Mouse (Mus musculus) neural tube, embryonic 14.5 days (tissue): ENCODE measurements around the gene Edn1. TPM values are rescaled to one million over a fixed set of nuclear protein-coding genes. Genes with fewer than 3 reads are reported as not detected.

Experiments used
- ATAC-seq: fragments of 200-750 bp; cut with Nextera tagmentation; 2 replicates; pipeline ENCODE4 v1.8.0; 2017; ENCODE audit warnings: low read depth, mild to moderate bottlenecking, moderate TSS enrichment, moderate library complexity
- H3K27ac ChIP-seq: fragments of 300-500 bp; sonication (generic); 2 replicates; pipeline ENCODE4 v1.5.1; 2014; ENCODE audit warnings: low read depth, mild to moderate bottlenecking, control low read depth, low read length, moderate library complexity, mixed read lengths
- H3K27me3 ChIP-seq: fragments of 300-500 bp; sonication (generic); 2 replicates; pipeline ENCODE4 v1.6.1; 2014; ENCODE audit warnings: low read length; ENCODE audit not compliant: control insufficient read depth, insufficient read depth
- H3K36me3 ChIP-seq: fragments of 300-500 bp; sonication (generic); 2 replicates; pipeline ENCODE4 v1.6.1; 2014; ENCODE audit warnings: low read length, mixed read lengths; ENCODE audit not compliant: control insufficient read depth, insufficient read depth
- H3K4me1 ChIP-seq: fragments of 300-500 bp; sonication (generic); 2 replicates; pipeline ENCODE4 v1.6.1; 2014; ENCODE audit warnings: low read length; ENCODE audit not compliant: control insufficient read depth, insufficient read depth
- H3K4me2 ChIP-seq: fragments of 300-500 bp; sonication (generic); 2 replicates; pipeline ENCODE4 v1.6.1; 2014; ENCODE audit warnings: mild to moderate bottlenecking, low read depth, low read length, control low read depth
- H3K4me3 ChIP-seq: fragments of 300-500 bp; sonication (generic); 2 replicates; pipeline ENCODE4 v1.5.1; 2014; ENCODE audit warnings: low read depth, low read length, control low read depth, mixed read lengths
- H3K9ac ChIP-seq: fragments of 300-500 bp; sonication (generic); replicated peaks from 2 replicates; pipeline ENCODE4 v1.6.1; 2014; ENCODE audit warnings: low read depth, mild to moderate bottlenecking, control low read depth, low read length, mixed read lengths
- H3K9me3 ChIP-seq: fragments of 300-500 bp; sonication (generic); 2 replicates; pipeline ENCODE4 v1.6.1; 2016; ENCODE audit warnings: low read length; ENCODE audit not compliant: control insufficient read depth
- WGBS: fragments of 180-500 bp; shearing (Covaris S2); extraction: QIAGEN DNeasy Blood & Tissue Kit; methylation state at CpG from one replicate; pipeline ENCODE4 v1.1.7; 2014; 5-methylcytosine and 5-hydroxymethylcytosine counted together
- polyA plus RNA-seq: library from polyadenylated mRNA; unstranded; fragments of >200 nt; fragmentation: Nextera tagmentation; extraction: Ambion mirVana; gene quantifications from 2 replicates; pipeline ENCODE4 v1.2.1, GENCODE M21; 2014

Edn1 gene
- polyA plus RNA-seq, 1 experiment from 2014 or later, result 2.5 TPM

GRCm38 (mm10) chr13:42337072-42337471 lies 35.8 kb downstream of the Edn1 start:
- H3K4me2 ChIP-seq, result no peak overlapping the region
- no peak overlapping the region for H3K27ac ChIP-seq
- no peak for ATAC-seq
- no peak overlapping the region for H3K9ac ChIP-seq
- 77% methylated on average over 2 of the region's 2 CpGs for WGBS
- H3K4me1 ChIP-seq, result no peaks in the 10 kb centered on the region
- no peak overlapping the region for H3K4me3 ChIP-seq
- H3K9me3 ChIP-seq, result no peaks in the 10 kb centered on the region
- H3K27me3 ChIP-seq, result no peaks in the 10 kb centered on the region
- H3K36me3 ChIP-seq, result no peaks in the 10 kb centered on the region

GRCm38 (mm10) chr13:42339466-42339865 lies 38.2 kb downstream of the Edn1 start:
- 87% methylated on average over 2 of the region's 2 CpGs for WGBS
- H3K9ac ChIP-seq, result no peak overlapping the region

GRCm38 (mm10) chr13:42341871-42342532 lies 40.7 kb downstream of the Edn1 start:
- no peak overlapping the region for H3K27ac ChIP-seq
- H3K36me3 ChIP-seq, result no peaks in the 10 kb centered on the region
- no peak overlapping the region for H3K9ac ChIP-seq
- H3K4me2 ChIP-seq, result no peak overlapping the region
- H3K4me3 ChIP-seq, result no peak overlapping the region
- H3K4me1 ChIP-seq, result no peaks in the 10 kb centered on the region
- H3K27me3 ChIP-seq, result no peaks in the 10 kb centered on the region
- 84% methylated on average over 2 of the region's 2 CpGs for WGBS
- no peak for ATAC-seq
- H3K9me3 ChIP-seq, result no peaks in the 10 kb centered on the region

More at GRCm38 (mm10) chr13:42339466-42339865, 38.2 kb downstream of the Edn1 start:
- ATAC-seq, result no peak
- Histone ChIP-seq H3K4me3 (no peak overlapping the region), H3K4me2 (no peak overlapping the region), H3K27me3 (no peaks in the 10 kb centered on the region), H3K27ac (no peak overlapping the region), H3K4me1 (no peaks in the 10 kb centered on the region), H3K9me3 (no peaks in the 10 kb centered on the region), H3K36me3 (no peaks in the 10 kb centered on the region)

- no peaks in the 10 kb centered on the region for H3K27me3 ChIP-seq
- ATAC-seq, result no peak
- H3K4me1 ChIP-seq, result no peaks in the 10 kb centered on the region
- H3K9ac ChIP-seq, result no peak overlapping the region
- H3K9me3 ChIP-seq, result no peaks in the 10 kb centered on the region
- H3K27ac ChIP-seq, result no peak overlapping the region
- 83% methylated on average over 7 of the region's 7 CpGs for WGBS
- H3K4me3 ChIP-seq, result no peak overlapping the region
- H3K4me2 ChIP-seq, result no peak overlapping the region
- no peaks in the 10 kb centered on the region for H3K36me3 ChIP-seq
Measured at GRCm38 (mm10) chr13:42345439-42345838, 44.2 kb downstream of the Edn1 start.

- H3K27me3 ChIP-seq, result no peaks in the 10 kb centered on the region
- WGBS, result 10% methylated on average over 7 of the region's 7 CpGs
- H3K9me3 ChIP-seq, result no peaks in the 10 kb centered on the region
- no peak overlapping the region for H3K9ac ChIP-seq
- no peak overlapping the region for H3K4me2 ChIP-seq
- no peak overlapping the region for H3K27ac ChIP-seq
- no peaks in the 10 kb centered on the region for H3K36me3 ChIP-seq
- no peak for ATAC-seq
- no peaks in the 10 kb centered on the region for H3K4me1 ChIP-seq
- H3K4me3 ChIP-seq, result no peak overlapping the region
Measured at GRCm38 (mm10) chr13:42346414-42346813, 45.1 kb downstream of the Edn1 start.

- Histone ChIP-seq H3K9me3 (no peaks in the 10 kb centered on the region), H3K4me1 (no peaks in the 10 kb centered on the region), H3K4me2 (no peak overlapping the region), H3K4me3 (no peak overlapping the region), H3K27me3 (no peaks in the 10 kb centered on the region), H3K36me3 (no peaks in the 10 kb centered on the region), H3K27ac (no peak overlapping the region), H3K9ac (no peak overlapping the region)
- no peak for ATAC-seq
- 72% methylated on average over 7 of the region's 7 CpGs for WGBS
Measured at GRCm38 (mm10) chr13:42351675-42352074, 50.4 kb downstream of the Edn1 start.

Other genes with a start within 250 kb of the Edn1 start
- gene Hivep1, start 249.5 kb upstream of the Edn1 start, polyA plus RNA-seq, result 16.8 and 22.8 TPM in 2 replicates